Mouse (Mus musculus) CH12.LX (cell line): ENCODE data around the gene Crabp1. TPM values are rescaled to one million over a fixed set of nuclear protein-coding genes. Genes with fewer than 3 reads are reported as not detected.

Experiments
- DNase-seq: peaks from one replicate; pipeline ENCODE4 v3.0.0-alpha.2; 2013; ENCODE audit errors: extremely low read depth
- H3K27ac ChIP-seq: 2 replicates; pipeline ENCODE4 v1.5.1; 2012; ENCODE audit warnings: low read depth, mild to moderate bottlenecking, control low read depth, moderate library complexity; ENCODE audit not compliant: insufficient read depth
- H3K27me3 ChIP-seq: replicated peaks from 2 replicates; pipeline ENCODE3; 2012; ENCODE audit warnings: inconsistent platforms
- H3K36me3 ChIP-seq, 2 experiments: replicated peaks in 1 of 2; 2 replicates each; pipeline versions ENCODE3 to v1.6.1; 2012; ENCODE audit warnings: inconsistent platforms in 1 of 2, low read length in 1 of 2, mild to moderate bottlenecking in 1 of 2, mixed read lengths in 1 of 2, moderate library complexity in 1 of 2; ENCODE audit not compliant: control insufficient read depth in 1 of 2, insufficient read depth in 1 of 2
- H3K4me1 ChIP-seq, 2 experiments: 2 replicates each; pipeline ENCODE4 v1.6.1; 2012; ENCODE audit warnings: inconsistent platforms in 1 of 2, moderate library complexity in 1 of 2; ENCODE audit not compliant: insufficient read depth in 2 of 2, control insufficient read depth in 1 of 2
- H3K4me2 ChIP-seq: 2 replicates; pipeline ENCODE4 v1.6.1; 2012; ENCODE audit warnings: low read depth, mild to moderate bottlenecking, control low read depth; ENCODE audit not compliant: poor library complexity, insufficient read depth, severe bottlenecking
- H3K4me3 ChIP-seq, 3 experiments: fragments of 150-350 bp in 1 of 3; sonication (generic) in 1 of 3; replicated peaks in 1 of 3; 2 replicates each; pipeline versions ENCODE3 to v1.5.1; 2011 to 2012; ENCODE audit warnings: low read depth in 2 of 3, low read length in 2 of 3, mild to moderate bottlenecking in 2 of 3, moderate library complexity in 2 of 3, control low read depth in 1 of 3, improper control_type of control experiment in 1 of 3, inconsistent platforms in 1 of 3, mixed read lengths in 1 of 3; ENCODE audit not compliant: poor library complexity in 1 of 3
- H3K79me2 ChIP-seq: replicated peaks from 2 replicates; pipeline ENCODE4 v1.6.1; 2012; ENCODE audit warnings: mild to moderate bottlenecking, moderate library complexity; ENCODE audit not compliant: control insufficient read depth, poor library complexity, insufficient read depth, severe bottlenecking; ENCODE audit errors: extremely low read depth
- H3K9ac ChIP-seq: 2 replicates; pipeline ENCODE4 v1.6.1; 2012; ENCODE audit warnings: low read depth, mild to moderate bottlenecking, control low read depth, moderate library complexity; ENCODE audit not compliant: insufficient read depth
- H3K9me3 ChIP-seq: replicated peaks from 2 replicates; pipeline ENCODE3; 2012; ENCODE audit warnings: low read length, inconsistent platforms, mixed read lengths
- BHLHE40 ChIP-seq: IDR thresholded peaks from 2 replicates; pipeline ENCODE4 v1.6.1; 2011; ENCODE audit warnings: mild to moderate bottlenecking, low read depth, low read length, improper control_type of control experiment
- CHD1 ChIP-seq: IDR thresholded peaks from 2 replicates; pipeline ENCODE4 v1.6.1; 2012; ENCODE audit warnings: low read depth, low read length, improper control_type of control experiment, inconsistent platforms
- CHD2 ChIP-seq: IDR thresholded peaks from 2 replicates; pipeline ENCODE4 v1.6.1; 2011; ENCODE audit warnings: low read length, improper control_type of control experiment
- ELF1 ChIP-seq: IDR thresholded peaks from 2 replicates; pipeline ENCODE4 v1.6.1; 2014; ENCODE audit warnings: low read depth, mild to moderate bottlenecking, inconsistent platforms, low read length, improper control_type of control experiment
- ETS1 ChIP-seq: conservative IDR thresholded peaks from 2 replicates; pipeline ENCODE4 v1.6.1; 2012; ENCODE audit warnings: low read depth, mild to moderate bottlenecking, inconsistent platforms, low read length, improper control_type of control experiment, moderate library complexity
- HCFC1 ChIP-seq: IDR thresholded peaks from 2 replicates; pipeline ENCODE4 v1.6.1; 2012; ENCODE audit warnings: low read depth, mild to moderate bottlenecking, inconsistent platforms, low read length, improper control_type of control experiment
- JUND ChIP-seq: conservative IDR thresholded peaks from 2 replicates; pipeline ENCODE4 v1.6.1; 2011; ENCODE audit warnings: low read depth, low read length, improper control_type of control experiment
- MAFK ChIP-seq: IDR thresholded peaks from 2 replicates; pipeline ENCODE4 v1.6.1; 2011; ENCODE audit warnings: low read length, improper control_type of control experiment; ENCODE audit not compliant: insufficient replicate concordance
- MAZ ChIP-seq: IDR thresholded peaks from 2 replicates; pipeline ENCODE4 v1.6.1; 2012; ENCODE audit warnings: low read depth, mild to moderate bottlenecking, inconsistent platforms, low read length, improper control_type of control experiment, moderate library complexity
- MXI1 ChIP-seq: IDR thresholded peaks from 2 replicates; pipeline ENCODE4 v1.6.1; 2011; ENCODE audit warnings: mild to moderate bottlenecking, low read depth, low read length, improper control_type of control experiment
- NRF1 ChIP-seq: IDR thresholded peaks from 2 replicates; pipeline ENCODE4 v1.6.1; 2014; ENCODE audit warnings: low read depth, mild to moderate bottlenecking, inconsistent platforms, low read length, improper control_type of control experiment, moderate library complexity
- POLR2AphosphoS2 ChIP-seq: IDR thresholded peaks from 2 replicates; pipeline ENCODE4 v1.6.1; 2011; ENCODE audit warnings: low read depth, low read length, improper control_type of control experiment
- RAD21 ChIP-seq: IDR thresholded peaks from 2 replicates; pipeline ENCODE4 v1.6.1; 2011; ENCODE audit warnings: low read depth, mild to moderate bottlenecking, low read length, improper control_type of control experiment, moderate library complexity
- SIN3A ChIP-seq: IDR thresholded peaks from 2 replicates; pipeline ENCODE4 v1.6.1; 2012; ENCODE audit warnings: low read length, improper control_type of control experiment, inconsistent platforms
- SMC3 ChIP-seq: IDR thresholded peaks from 2 replicates; pipeline ENCODE4 v1.6.1; 2011; ENCODE audit warnings: low read depth, low read length, improper control_type of control experiment
- USF1 ChIP-seq: IDR thresholded peaks from 2 replicates; pipeline ENCODE4 v1.6.1; 2014; ENCODE audit warnings: low read depth, mild to moderate bottlenecking, inconsistent platforms, low read length, improper control_type of control experiment
- USF2 ChIP-seq: conservative IDR thresholded peaks from 2 replicates; pipeline ENCODE4 v1.6.1; 2011; ENCODE audit warnings: low read depth, low read length, improper control_type of control experiment
- ZC3H11A ChIP-seq: IDR thresholded peaks from 2 replicates; pipeline ENCODE4 v1.6.1; 2012; ENCODE audit warnings: low read depth, mild to moderate bottlenecking, inconsistent platforms, low read length, improper control_type of control experiment
- ZKSCAN1 ChIP-seq: IDR thresholded peaks from 2 replicates; pipeline ENCODE4 v1.6.1; 2012; ENCODE audit warnings: low read depth, inconsistent platforms, low read length, improper control_type of control experiment, borderline replicate concordance
- ZMIZ1 ChIP-seq: IDR thresholded peaks from 2 replicates; pipeline ENCODE4 v1.6.1; 2012; ENCODE audit warnings: low read depth, mild to moderate bottlenecking, inconsistent platforms, low read length, improper control_type of control experiment
- dilution Hi-C: fragments of 300-500 bp; cut with MboI; formaldehyde crosslinking; loops from 2 replicates; pipeline ENCODE4 v1.14.3; 2020; ENCODE audit warnings: low sequenced_read_pairs; ENCODE audit not compliant: extremely low pct_unique_long_range_greater_than_20kb, extremely low pct_ligation_motif_present
- in situ Hi-C: fragments of 300-500 bp; cut with MboI; formaldehyde crosslinking; loops from 3 replicates; pipeline ENCODE4 v1.14.3; 2019; ENCODE audit warnings: low sequenced_read_pairs, low pct_ligation_motif_present, low pct_unique_long_range_greater_than_20kb, mixed read lengths
- polyA plus RNA-seq: library from polyadenylated mRNA; unstranded; fragments of >175 nt; gene quantifications from 2 replicates; pipeline ENCODE4 v1.2.1, GENCODE M21; 2012; ENCODE audit warnings: low read depth; ENCODE audit not compliant: insufficient read length
- total RNA-seq, 2 experiments: library from RNA; depleted of rRNA; stranded (reverse); fragments of 300-350 nt in 1 of 2; fragments of >200 nt in 1 of 2; gene quantifications; 2 replicates each; pipeline ENCODE4 v1.2.3; 2012 to 2014

Crabp1 gene
- total RNA-seq (2012; rRNA removed) (not detected in 2 replicates), total RNA-seq (2014; rRNA removed) (not detected in 2 replicates), polyA plus RNA-seq (not detected in 2 replicates)

DNA sequence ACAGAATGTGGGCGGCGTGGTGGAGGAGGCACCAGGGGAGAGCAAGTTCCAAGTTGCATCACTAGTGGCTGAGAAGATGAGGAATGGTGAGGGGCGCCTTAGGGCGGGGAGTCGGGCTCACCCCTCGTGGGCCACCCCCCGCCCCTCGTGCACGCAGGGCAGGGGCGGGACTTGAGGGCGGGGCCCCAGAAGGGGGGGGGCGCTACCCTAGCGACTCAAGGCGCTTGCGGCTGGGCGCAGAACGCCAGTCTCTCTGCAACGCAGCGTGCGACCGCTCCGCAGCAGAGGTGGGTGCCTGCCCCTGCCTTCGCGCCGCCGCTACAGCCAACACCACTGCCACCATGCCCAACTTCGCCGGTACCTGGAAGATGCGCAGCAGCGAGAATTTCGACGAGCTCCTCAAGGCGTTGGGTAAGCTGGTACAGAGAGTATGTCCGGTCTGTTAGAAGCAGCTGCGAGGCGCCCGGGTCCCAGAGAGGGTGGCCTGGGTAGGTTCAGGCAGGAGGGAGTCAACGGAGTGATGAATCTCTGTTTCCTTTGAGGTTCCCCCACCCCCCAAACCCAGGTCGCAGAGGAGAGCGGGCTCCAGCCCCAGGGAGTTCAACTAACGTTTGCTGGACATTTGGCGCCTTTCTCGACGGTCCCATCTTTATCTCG is at the start of gene Crabp1:
Gene Crabp1 (plus strand): TSS at position 188 of the 657 bp plus-strand sequence.
- dilution Hi-C loops: no loop called here
- DNase-seq: no peak
- in situ Hi-C loops: no loop called here
- H3K4me2 ChIP-seq: no peak within 1 kb of the TSS
- no peak within 1 kb of the TSS for H3K9ac ChIP-seq
- H3K79me2 ChIP-seq: no peaks in the 10 kb centered on the region
- H3K9me3 ChIP-seq: no peaks in the 10 kb centered on the region
- H3K4me3 ChIP-seq: no peak within 1 kb of the TSS
- no peak for TF ChIP-seq SIN3A
- TF ChIP-seq MAZ: no peak
- no peak for TF ChIP-seq ZKSCAN1
- TF ChIP-seq ETS1: no peak
- TF ChIP-seq USF2: no peak
- TF ChIP-seq CHD2: no peak
- no peak for TF ChIP-seq RAD21
- TF ChIP-seq NRF1: no peak
- TF ChIP-seq ELF1: no peak
- TF ChIP-seq MAFK: no peak
- no peak for TF ChIP-seq USF1
- TF ChIP-seq ZC3H11A: no peak
- TF ChIP-seq BHLHE40: no peak
- TF ChIP-seq MXI1: no peak
- TF ChIP-seq ZMIZ1: no peak
- no peak for TF ChIP-seq JUND
- TF ChIP-seq, all 38 proteins: peak for 0
- H3K36me3 ChIP-seq: no peaks in the 10 kb centered on the region
- no peak within 1 kb of the TSS for H3K27ac ChIP-seq
- peaks cover 77% of the 10 kb centered on the region for H3K27me3 ChIP-seq
- no peaks in the 10 kb centered on the region for H3K4me1 ChIP-seq

DNA sequence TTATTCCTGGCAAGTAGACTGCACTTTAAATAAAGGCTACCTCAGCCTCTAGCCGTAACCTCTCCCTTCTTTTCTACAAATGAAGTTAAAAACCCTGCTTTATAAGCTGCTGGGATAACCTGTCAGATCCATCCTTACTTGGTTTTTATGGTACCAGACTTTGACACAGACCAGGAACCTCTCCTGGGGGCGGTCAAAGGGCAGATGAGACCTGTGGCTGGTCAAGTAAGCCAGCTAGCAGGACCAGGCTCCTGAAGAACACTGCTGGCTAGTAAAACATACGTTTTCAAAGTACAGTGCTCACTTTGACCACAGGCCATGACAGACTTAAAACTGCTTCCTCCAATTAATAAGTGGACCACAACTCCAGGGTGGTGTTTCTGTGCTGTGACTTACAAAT is 48.8 kb upstream of the Crabp1 start:
- Histone ChIP-seq H3K9me3 (no peaks in the 10 kb centered on the region), H3K9ac (no peak overlapping the region), H3K27me3 (no peaks in the 10 kb centered on the region), H3K36me3 (peaks cover 64 to 97% of the 10 kb centered on the region in 2 experiments), H3K4me1 (peaks cover 0 to 12% of the 10 kb centered on the region in 2 experiments; a peak in 2 of 4 replicates), H3K27ac (no peak overlapping the region), H3K4me3 (no peak overlapping the region), H3K79me2 (no peaks in the 10 kb centered on the region), H3K4me2 (no peak overlapping the region)
- no peak for DNase-seq
- dilution Hi-C loops: no loop called here
- TF ChIP-seq USF1: no peak
- TF ChIP-seq POLR2AphosphoS2: no peak
- TF ChIP-seq HCFC1: no peak
- no peak for TF ChIP-seq ZMIZ1
- no peak for TF ChIP-seq SMC3
- no peak for TF ChIP-seq USF2
- no peak for TF ChIP-seq CHD1
- TF ChIP-seq SIN3A: no peak
- TF ChIP-seq MAZ: no peak
- in situ Hi-C loops: no loop called here
